Comparison of ENCODE assay signal across 21 mouse cellular contexts in genomic region chr1:38027301-38027700, GRCm38 (mm10). TPM values are rescaled to one million over a fixed set of nuclear protein-coding genes. Genes with fewer than 3 reads are reported as not detected.
DNase-seq lines count a peak whose midpoint lies in the region; TF ChIP-seq lines count a peak whose summit lies in the region.
"Had no signal": no experiment of that assay in that cellular context is flagged by ENCODE, and none has a peak within 500 bp of the region (broad histone marks: within the 10 kb centered on the region; RNA-seq: fewer than 3 reads in every experiment).

No protein-coding gene starts in this region.

- no peaks in the 10 kb centered on the region for H3K4me1 ChIP-seq in lung, adult 2 months (ENCODE audit: control insufficient read depth, insufficient read depth, low read length)
- H3K4me1 ChIP-seq: embryonic facial prominence, embryonic 13.5 days; embryonic facial prominence, embryonic 15.5 days; forebrain, embryonic 10.5 days; forebrain, embryonic 12.5 days had no signal

- peak; percentile 63 to 77 for DNase-seq in lung, adult 18-20 months
- DNase-seq in lung, postnatal 10 days, result no peak
- peak; percentile 60 for DNase-seq in lung, postnatal 25 days (ENCODE audit: low spot score)
- DNase-seq in lung, adult 2 months, result no peak
- DNase-seq in gonadal fat pad, adult 2 months (ENCODE audit: low read depth), result peak; percentile 12
- no peak for DNase-seq in urinary bladder, postnatal 10 days (ENCODE audit: low spot score)
- DNase-seq: adrenal gland, adult 2 months; adrenal gland, postnatal 10 days; adrenal gland, postnatal 25 days; cerebellum, adult 11 months; cerebellum, adult 18-20 months; cerebellum, adult 8-10 months; cerebellum, adult 9-11 months; cerebellum, postnatal 14 days; cerebellum, postnatal 36 days; embryo, embryonic 11 days had no signal

- WGBS in lung, adult 2 months, result 86% methylated on average over 7 of the region's 7 CpGs

- TF ChIP-seq CTCF in lung, adult 2 months (IDR thresholded peaks at IDR 0.05; ENCODE audit: insufficient read depth, low read length), result no peak

- no peak overlapping the region for H3K4me3 ChIP-seq in lung, adult 2 months (replicated peaks; ENCODE audit: extremely low read depth, low read depth, low read length)
- H3K4me3 ChIP-seq: embryonic facial prominence, embryonic 13.5 days; embryonic facial prominence, embryonic 15.5 days; erythroblast, embryonic 14.5 days; forebrain, embryonic 10.5 days; forebrain, embryonic 12.5 days had no signal

- TF ChIP-seq POLR2A in lung, adult 2 months (IDR thresholded peaks at IDR 0.05; ENCODE audit: borderline replicate concordance, extremely low read depth, low read depth, low read length), result no peak

RNA-seq across cellular contexts. Expression of gene Eif5b, which starts 29.5 kb away (rescaled TPM):
- 4.3 and 6.9 TPM in 2 replicates for polyA plus RNA-seq in lung, adult 2 months (2012; rRNA removed)
- polyA plus RNA-seq in gonadal fat pad, adult 2 months (2012; rRNA removed), result 8.1 and 12.3 TPM in 2 replicates

RNA-seq across cellular contexts. Expression of gene Txndc9, which starts 29.6 kb away (rescaled TPM):
- polyA plus RNA-seq in lung, adult 2 months (2012; rRNA removed), result 5.9 and 9.6 TPM in 2 replicates
- polyA plus RNA-seq in gonadal fat pad, adult 2 months (2012; rRNA removed), result 9.8 and 12.3 TPM in 2 replicates

Comparison
In these comparisons a context has a peak if more than half of its experiments do, and no peak if none do; other contexts are left out.
1. DNase-seq: peak in lung, adult 18-20 months (2 of 2), lung, postnatal 25 days (single experiment) and gonadal fat pad, adult 2 months (single experiment); none in lung, postnatal 10 days (single experiment), lung, adult 2 months (single experiment) and urinary bladder, postnatal 10 days (single experiment).